Mouse (Mus musculus) left cerebral cortex, postnatal 36 days (tissue): ENCODE results near the gene BC016579. TPM values are rescaled to one million over a fixed set of nuclear protein-coding genes. Genes with fewer than 3 reads are reported as not detected.

Experiments used
- DNase-seq, 2 experiments: peaks; one replicate each; pipeline ENCODE4 v3.0.0; 2021 to 2022; ENCODE audit warnings: low spot score in 2 of 2, mixed read lengths in 1 of 2
- intact Hi-C: fragments of 180-260 bp; cut with DNase I; formaldehyde crosslinking; loops from one replicate; pipeline ENCODE4 v1.15.1; 2025
- total RNA-seq, 2 experiments: library from RNA; stranded (reverse); gene quantifications; 2 replicates each; pipeline ENCODE4 v1.2.3; 2021

The BC016579 gene
- total RNA-seq, 2 experiments from 2014 or later: 0.20 TPM; not detected in 1

GRCm38 (mm10) chr16:45651497-45651896 lies 2.4 kb downstream of the BC016579 start:
- intact Hi-C loops: no loop called here
- no peak for DNase-seq

GRCm38 (mm10) chr16:45644380-45644779 lies 9.5 kb downstream of the BC016579 start:
- no peak for DNase-seq
- intact Hi-C loops: no loop called here

GRCm38 (mm10) chr16:45643944-45644343 lies 9.9 kb downstream of the BC016579 start:
- intact Hi-C loops: no loop called here
- no peak for DNase-seq

DNA sequence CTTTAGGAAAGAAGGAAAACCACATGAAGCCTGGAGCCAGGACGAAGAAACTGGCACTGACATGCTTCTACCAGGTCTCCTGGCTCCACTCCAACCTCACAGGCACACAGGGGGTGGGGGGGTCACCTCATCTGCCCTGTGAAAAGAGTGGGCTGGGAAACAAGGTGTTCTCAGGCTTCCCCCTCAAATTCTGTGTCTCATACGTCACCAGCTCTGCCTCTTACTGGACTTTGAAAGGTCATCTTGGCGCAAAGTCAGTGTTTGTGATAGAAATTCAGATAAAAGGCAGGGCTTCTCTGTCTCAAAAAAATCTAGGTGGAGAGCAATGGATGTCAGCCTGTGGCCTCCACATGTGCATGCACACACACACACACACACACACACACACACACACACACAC lies 12.6 kb downstream of the BC016579 start:
- intact Hi-C loops: no loop called here
- DNase-seq: no peak

DNA sequence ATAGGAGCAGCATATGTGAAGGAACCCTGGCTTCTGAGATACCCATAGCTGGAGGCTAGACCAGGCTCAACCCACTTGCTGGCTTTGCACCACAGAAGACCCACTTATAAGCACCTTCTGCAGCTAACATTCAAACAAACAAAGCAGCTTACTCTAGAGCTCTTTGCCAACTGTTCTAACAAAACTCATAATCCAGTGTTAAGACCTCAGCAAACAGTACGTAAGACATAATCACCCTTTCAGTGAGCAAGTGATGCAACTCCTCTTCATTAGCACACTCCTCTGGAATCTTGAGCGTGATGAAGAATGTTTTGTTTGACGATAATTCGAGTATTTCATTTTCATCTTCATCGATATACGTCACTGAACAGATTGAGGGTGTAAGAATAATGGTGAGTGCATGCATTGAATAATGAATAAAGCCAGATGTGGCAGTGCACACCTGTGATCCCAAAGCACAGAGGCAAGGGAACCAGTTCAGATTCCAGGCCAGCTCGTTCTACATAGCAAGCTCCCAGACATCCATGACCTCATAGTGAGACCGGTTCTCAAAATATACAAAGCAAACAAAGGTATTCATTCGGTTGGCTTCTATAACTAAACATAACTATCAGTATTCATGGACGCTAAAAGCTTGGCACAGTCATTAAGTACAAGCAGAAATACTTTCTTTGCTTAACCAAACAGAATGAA lies 13.7 kb downstream of the BC016579 start:
- DNase-seq: no peak
- intact Hi-C loops: no loop called here

DNA sequence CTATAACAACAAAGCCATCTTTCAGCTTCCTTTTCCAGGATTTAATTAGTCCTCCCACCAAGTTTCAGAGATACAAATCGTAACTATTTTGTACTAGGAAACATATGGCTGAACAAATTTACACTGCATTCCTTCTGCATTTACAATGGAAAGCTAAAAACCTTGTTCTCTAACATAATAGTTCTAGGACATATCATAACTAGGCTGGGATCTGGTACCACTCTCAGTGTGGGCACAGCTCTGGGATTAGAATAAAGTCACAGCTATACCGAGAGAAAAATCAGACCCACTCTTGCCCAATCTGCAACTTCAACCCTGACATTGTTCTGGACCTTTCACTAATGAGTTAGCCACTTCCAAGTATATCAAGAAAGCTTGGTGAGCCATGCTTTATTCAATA lies 18.0 kb downstream of the BC016579 start:
- intact Hi-C loops: no loop called here
- no peak for DNase-seq

DNA sequence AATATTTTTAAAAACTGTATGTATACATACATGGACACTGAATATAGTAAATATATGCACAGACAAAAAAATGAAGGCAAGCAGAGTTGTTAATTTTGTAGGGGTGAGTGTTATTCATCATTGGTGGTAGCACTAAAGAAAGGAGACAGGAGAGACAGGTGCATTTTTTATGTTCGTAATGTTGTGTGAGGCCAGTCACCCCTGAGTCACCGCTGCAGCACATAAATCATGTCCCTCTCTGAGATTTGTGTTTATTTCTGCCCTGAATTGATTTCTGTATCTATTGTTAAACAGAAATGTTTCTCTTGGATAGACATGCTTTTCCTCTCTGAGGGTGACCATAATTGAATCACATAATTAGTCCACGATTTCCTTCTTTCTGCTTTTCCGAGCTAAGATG lies 21.4 kb downstream of the BC016579 start:
- no peak for DNase-seq
- intact Hi-C loops: no loop called here

DNA sequence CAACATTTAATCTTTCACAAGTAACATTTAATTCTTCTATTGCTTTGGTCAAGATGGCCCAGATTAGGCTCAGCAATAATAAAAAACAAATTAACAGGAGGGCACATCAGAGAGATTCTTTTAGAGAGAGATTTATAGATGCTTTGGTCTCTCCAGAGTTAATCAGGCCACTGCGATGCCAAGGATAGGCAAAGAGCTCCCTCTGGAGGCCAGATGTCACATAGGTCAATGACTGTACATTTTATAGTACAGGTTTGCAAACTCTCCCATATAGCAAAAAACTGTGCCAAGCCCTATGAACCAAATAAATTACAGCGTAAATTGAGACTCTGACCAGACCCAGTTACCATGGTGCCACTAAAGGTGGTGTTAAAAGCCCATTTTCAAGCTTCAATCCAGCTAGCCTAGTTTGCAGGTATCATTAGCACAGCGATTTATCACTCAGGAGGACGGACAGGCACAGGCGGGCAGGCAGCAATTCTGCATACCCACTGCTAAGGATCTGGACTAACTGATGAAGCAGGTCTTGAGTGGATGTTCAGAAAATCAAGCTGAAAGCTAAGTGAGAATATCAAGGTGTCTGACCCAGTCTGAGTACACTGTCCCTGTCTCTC lies 23.4 kb downstream of the BC016579 start:
- intact Hi-C loops: no loop called here
- peak; percentile 33 to 37 for DNase-seq

- intact Hi-C loops: loop anchor here (5.0 kb wide), 1 partner anchor 437 kb away; no protein-coding TSS in a partner anchor
- no peak for DNase-seq
These were observed 24.3 kb downstream of the BC016579 start for GRCm38 (mm10) chr16:45629497-45630105.

DNA sequence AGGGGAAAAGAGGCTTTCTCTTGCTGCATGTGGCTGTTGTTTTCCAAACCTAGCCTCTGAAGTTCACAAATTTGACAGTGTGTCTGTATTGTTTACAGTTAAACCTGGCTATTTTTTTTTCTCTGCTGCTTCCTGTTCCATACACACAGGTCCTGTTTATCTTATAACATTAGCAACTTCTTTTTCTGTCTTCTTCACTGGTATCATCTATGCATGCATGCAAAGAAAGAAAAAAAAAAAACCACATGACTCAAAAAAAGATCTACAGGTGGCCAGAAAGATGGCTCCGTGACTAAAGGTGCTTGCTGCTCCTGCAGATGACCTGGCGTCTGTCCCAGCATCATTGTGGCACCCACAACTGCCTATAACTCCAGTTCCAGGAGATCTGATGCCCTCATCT lies 28.5 kb downstream of the BC016579 start:
- intact Hi-C loops: loop anchor here (5.0 kb wide), 1 partner anchor 433 kb away; no protein-coding TSS in a partner anchor
- DNase-seq: no peak

GRCm38 (mm10) chr16:45624791-45625190 lies 29.1 kb downstream of the BC016579 start:
- intact Hi-C loops: loop anchor here (5.0 kb wide), 1 partner anchor 432 kb away; no protein-coding TSS in a partner anchor
- DNase-seq: no peak

GRCm38 (mm10) chr16:45623230-45623629 lies 30.6 kb downstream of the BC016579 start:
- intact Hi-C loops: no loop called here
- no peak for DNase-seq

- DNase-seq: no peak
- intact Hi-C loops: no loop called here
These were observed 34.0 kb downstream of the BC016579 start for GRCm38 (mm10) chr16:45619751-45620375.

- DNase-seq: no peak
- intact Hi-C loops: no loop called here
These were observed 37.9 kb downstream of the BC016579 start for GRCm38 (mm10) chr16:45615944-45616343.

GRCm38 (mm10) chr16:45613247-45613646 lies 40.6 kb downstream of the BC016579 start:
- intact Hi-C loops: no loop called here

GRCm38 (mm10) chr16:45610267-45610666 lies 43.6 kb downstream of the BC016579 start, which contains the start of gene Gcsam:
Gcsam (plus strand) TSS chr16:45610380.
- no peak for DNase-seq
- intact Hi-C loops: no loop called here

More at GRCm38 (mm10) chr16:45613247-45613646, 40.6 kb downstream of the BC016579 start:
- DNase-seq: no peak

DNA sequence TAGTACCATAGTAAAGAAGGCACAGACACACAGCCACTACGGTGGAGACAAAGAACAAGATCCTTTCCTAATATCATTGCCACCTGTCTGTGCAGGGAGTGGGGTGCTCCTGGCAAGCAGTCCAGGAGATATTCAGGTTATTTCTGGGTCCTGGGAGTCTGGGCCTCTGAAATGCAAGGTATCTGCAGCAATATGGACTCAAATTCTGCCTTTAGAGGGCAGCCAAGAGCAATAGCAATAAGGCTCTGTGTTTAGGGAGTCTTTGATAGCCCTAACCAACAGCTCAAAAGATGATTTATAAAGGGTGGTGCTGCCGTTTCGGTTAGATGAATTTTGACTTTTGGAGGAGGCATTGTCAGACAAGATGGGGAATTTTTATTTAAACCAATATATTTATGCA lies 44.6 kb downstream of the BC016579 start:
- DNase-seq: no peak
- intact Hi-C loops: loop anchor here (5.0 kb wide), 1 partner anchor 412 kb away; no protein-coding TSS in a partner anchor

DNA sequence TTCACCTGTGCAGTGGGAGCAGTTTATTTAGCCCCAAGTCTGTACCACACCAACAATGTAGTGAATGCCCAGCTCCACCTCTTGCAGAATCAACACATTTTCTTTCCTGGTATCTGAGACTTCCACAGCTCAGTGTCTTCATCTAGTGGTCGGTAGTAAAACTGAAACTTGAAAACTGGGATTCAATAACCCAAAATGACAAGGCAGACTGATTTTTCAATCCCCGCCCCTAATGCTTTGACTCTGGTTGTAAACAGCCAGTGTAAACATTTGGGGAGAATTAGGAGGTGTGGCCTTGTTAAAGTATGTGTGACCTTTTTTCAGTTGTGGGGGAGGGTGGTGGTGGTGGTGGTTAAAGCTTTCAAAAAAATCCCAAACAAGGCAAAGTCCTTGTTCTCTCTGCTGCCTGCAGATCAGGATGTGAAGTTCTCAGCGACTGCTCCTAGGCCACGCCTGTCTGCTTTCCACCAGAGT lies 45.4 kb downstream of the BC016579 start:
- intact Hi-C loops: loop anchor here (5.0 kb wide), 1 partner anchor 411 kb away; no protein-coding TSS in a partner anchor
- DNase-seq: no peak

DNA sequence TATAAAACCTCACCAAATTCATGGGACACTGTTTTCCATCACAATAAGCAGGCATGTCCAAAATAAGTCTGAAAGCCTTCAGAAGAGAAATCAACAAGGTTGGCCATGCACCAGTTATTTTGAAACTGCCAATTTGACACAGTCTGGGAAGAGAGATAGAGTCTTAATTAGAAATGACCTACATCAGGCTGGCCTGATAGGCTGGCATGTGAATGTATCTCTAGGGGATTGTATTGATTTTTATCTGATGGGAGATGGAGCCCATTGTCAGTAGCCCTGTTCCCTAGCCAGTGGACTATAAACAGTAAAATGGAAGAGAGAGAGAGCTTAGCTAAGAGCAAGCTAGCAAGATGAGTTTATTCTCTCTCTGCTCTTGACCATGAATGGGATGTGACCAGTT lies 58.4 kb downstream of the BC016579 start:
- intact Hi-C loops: no loop called here
- DNase-seq: no peak

DNA sequence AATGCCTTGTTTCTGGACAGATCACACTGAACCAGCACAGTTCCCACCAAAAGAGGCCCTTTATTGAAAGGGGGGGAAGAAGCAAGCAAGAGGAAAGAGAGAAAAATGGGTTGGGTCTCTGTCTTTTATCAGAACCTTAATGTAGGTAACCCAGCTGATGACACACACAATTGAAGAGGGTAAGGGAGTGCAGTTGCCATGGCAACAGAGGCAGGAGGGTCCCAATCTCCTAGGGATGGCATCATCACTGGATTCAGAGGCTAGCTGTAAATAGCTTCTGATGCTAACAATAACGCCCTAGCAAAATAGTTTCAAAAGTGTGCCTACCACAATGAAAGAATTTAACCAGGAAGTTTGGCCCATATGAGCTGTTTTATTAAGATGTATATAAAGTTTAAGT lies 60.2 kb downstream of the BC016579 start:
- intact Hi-C loops: no loop called here
- no peak for DNase-seq
